Mouse (Mus musculus): Measurements from ENCODE around the gene Diaph2.
"Not testable (repeated sequence)": the region's sequence is repeated elsewhere in the genome, so short reads cannot be mapped to it uniquely, and the experiment has no call there.

The Diaph2 gene

GRCm38 (mm10) chrX:129799920-129800319 lies 50.4 kb downstream of the Diaph2 start:
- not testable (repeated sequence) for DNase-seq (ENCODE audit: low spot score in 2 of 2)

GRCm38 (mm10) chrX:129831903-129832302 lies 82.4 kb downstream of the Diaph2 start:
- DNase-seq (ENCODE audit: low spot score in 2 of 2), result no peak

- no peak for DNase-seq (ENCODE audit: low spot score in 2 of 2)
These were observed 84.3 kb downstream of the Diaph2 start for GRCm38 (mm10) chrX:129833887-129834286.

- no peak for DNase-seq (ENCODE audit: low spot score in 2 of 2)
These were observed 134.9 kb downstream of the Diaph2 start for GRCm38 (mm10) chrX:129884465-129884864.

- DNase-seq (ENCODE audit: low spot score in 2 of 2), result no peak
These were observed 176.3 kb downstream of the Diaph2 start for GRCm38 (mm10) chrX:129925806-129926205.

GRCm38 (mm10) chrX:129974816-129975215 lies 225.3 kb downstream of the Diaph2 start:
- no peak for DNase-seq (ENCODE audit: low spot score in 2 of 2)

GRCm38 (mm10) chrX:130008210-130008609 lies 258.7 kb downstream of the Diaph2 start:
- DNase-seq (ENCODE audit: low spot score in 2 of 2), result no peak

- DNase-seq (ENCODE audit: low spot score in 2 of 2), result no peak
These were observed 270.2 kb downstream of the Diaph2 start for GRCm38 (mm10) chrX:130019735-130020134.

- no peak for DNase-seq (ENCODE audit: low spot score in 2 of 2)
These were observed 295.0 kb downstream of the Diaph2 start for GRCm38 (mm10) chrX:130044525-130044924.

GRCm38 (mm10) chrX:130149216-130149615 lies 399.7 kb downstream of the Diaph2 start:
- no peak for DNase-seq (ENCODE audit: low spot score in 2 of 2)

GRCm38 (mm10) chrX:130152164-130152563 lies 402.6 kb downstream of the Diaph2 start:
- DNase-seq (ENCODE audit: low spot score in 2 of 2), result no peak

GRCm38 (mm10) chrX:130173126-130173525 lies 423.6 kb downstream of the Diaph2 start:
- no peak for DNase-seq (ENCODE audit: low spot score in 2 of 2)

GRCm38 (mm10) chrX:130187891-130188290 lies 438.3 kb downstream of the Diaph2 start:
- no peak for DNase-seq (ENCODE audit: low spot score in 2 of 2)

GRCm38 (mm10) chrX:130188449-130188848 lies 438.9 kb downstream of the Diaph2 start:
- DNase-seq (ENCODE audit: low spot score in 2 of 2), result no peak

GRCm38 (mm10) chrX:130189250-130189649 lies 439.7 kb downstream of the Diaph2 start:
- no peak for DNase-seq (ENCODE audit: low spot score in 2 of 2)

- not testable (repeated sequence) for DNase-seq (ENCODE audit: low spot score in 2 of 2)
These were observed 447.9 kb downstream of the Diaph2 start for GRCm38 (mm10) chrX:130197412-130197811.

GRCm38 (mm10) chrX:130205243-130205642 lies 455.7 kb downstream of the Diaph2 start:
- no peak for DNase-seq (ENCODE audit: low spot score in 2 of 2)

- DNase-seq (ENCODE audit: low spot score in 2 of 2), result no peak
These were observed 462.7 kb downstream of the Diaph2 start for GRCm38 (mm10) chrX:130212227-130212626.

GRCm38 (mm10) chrX:130212759-130213158 lies 463.2 kb downstream of the Diaph2 start:
- DNase-seq (ENCODE audit: low spot score in 2 of 2), result no peak

- no peak for DNase-seq (ENCODE audit: low spot score in 2 of 2)
These were observed 480.5 kb downstream of the Diaph2 start for GRCm38 (mm10) chrX:130230045-130230444.

GRCm38 (mm10) chrX:130235167-130235566 lies 485.6 kb downstream of the Diaph2 start:
- DNase-seq (ENCODE audit: low spot score in 2 of 2), result no peak

- DNase-seq (ENCODE audit: low spot score in 2 of 2), result no peak
These were observed 497.1 kb downstream of the Diaph2 start for GRCm38 (mm10) chrX:130246652-130247051.

- no peak for DNase-seq (ENCODE audit: low spot score in 2 of 2)
These were observed 504.1 kb downstream of the Diaph2 start for GRCm38 (mm10) chrX:130253664-130254063.

- DNase-seq (ENCODE audit: low spot score in 2 of 2), result no peak
These were observed 516.2 kb downstream of the Diaph2 start for GRCm38 (mm10) chrX:130265707-130266106.

Measured in frontal cortex, postnatal 10 days (tissue).